Comparison of ENCODE assay signal across 9 mouse cellular contexts in the genomic region with DNA sequence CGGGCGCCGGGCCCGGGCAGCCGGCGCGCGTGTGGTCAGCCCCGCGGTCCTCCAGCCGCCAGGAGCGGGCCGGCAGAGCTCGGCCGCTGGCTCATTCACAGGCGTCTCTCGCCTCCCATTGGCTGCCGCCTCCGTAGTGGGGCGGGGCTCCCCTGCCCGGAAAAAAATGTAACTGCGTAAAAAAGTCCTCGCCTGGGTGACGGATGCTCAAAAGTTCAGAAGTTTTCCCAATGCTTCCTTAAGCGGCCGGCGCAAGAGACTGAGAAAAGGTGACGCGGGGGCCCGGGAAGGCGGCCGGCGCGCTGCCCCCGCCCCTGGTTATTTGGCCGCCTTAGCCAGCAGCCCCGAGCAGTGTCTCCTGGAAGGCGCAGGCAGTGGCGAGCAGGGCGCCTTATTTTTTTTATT. TPM values are rescaled to one million over a fixed set of nuclear protein-coding genes. Genes with fewer than 3 reads are reported as not detected.
DNase-seq lines count a peak whose midpoint lies in the region; ATAC-seq and TF ChIP-seq lines count a peak whose summit lies in the region.
"Had no signal": no experiment of that assay in that cellular context is flagged by ENCODE, and none has a peak within 500 bp of the region (broad histone marks: within the 10 kb centered on the region; RNA-seq: fewer than 3 reads in every experiment).

A gene (plus strand): TSS at position 206 of the 405 bp plus-strand sequence.

- peak within 1 kb of the TSS; percentile 49 for H3K9ac ChIP-seq in intestine, embryonic 14.5 days (ENCODE audit: low read length)
- H3K9ac ChIP-seq in limb, embryonic 14.5 days (ENCODE audit: low read depth, low read length, severe bottlenecking): peak within 1 kb of the TSS; percentile 94
- H3K9ac ChIP-seq in midbrain, embryonic 14.5 days (replicated peaks; ENCODE audit: low read length): peak within 1 kb of the TSS; percentile 49; the same call in 1 of the 2 replicates

- peak; percentile 66 for ATAC-seq in frontal cortex, adult (ENCODE audit: low TSS enrichment)
- ATAC-seq in intestine, embryonic 14.5 days (replicated peaks; ENCODE audit: low FRiP score, low TSS enrichment, low read depth): peak; percentile 81
- ATAC-seq in limb, embryonic 14.5 days (ENCODE audit: low FRiP score, low read depth): peak; percentile 88
- peak; percentile 77 for ATAC-seq in midbrain, embryonic 14.5 days (ENCODE audit: low FRiP score, low TSS enrichment)

- peak within 1 kb of the TSS; percentile 94 for H3K4me2 ChIP-seq in intestine, embryonic 14.5 days (ENCODE audit: low read length)
- peak within 1 kb of the TSS; percentile 80 for H3K4me2 ChIP-seq in limb, embryonic 14.5 days (replicated peaks; ENCODE audit: low read depth, low read length, severe bottlenecking)
- H3K4me2 ChIP-seq in midbrain, embryonic 14.5 days (ENCODE audit: low read length): peak within 1 kb of the TSS; percentile 70

- peaks cover 11% of the 10 kb centered on the region for H3K4me1 ChIP-seq in intestine, embryonic 14.5 days (replicated peaks; ENCODE audit: control insufficient read depth, insufficient read depth, low read length)
- H3K4me1 ChIP-seq in limb, embryonic 14.5 days (ENCODE audit: control insufficient read depth, insufficient read depth, low read length): peaks cover 21% of the 10 kb centered on the region
- H3K4me1 ChIP-seq in midbrain, embryonic 14.5 days (ENCODE audit: control insufficient read depth, insufficient read depth, low read length): peaks cover 10% of the 10 kb centered on the region

- peak within 1 kb of the TSS; percentile 22; the same call in 1 of the 2 replicates for H3K27ac ChIP-seq in intestine, embryonic 14.5 days (ENCODE audit: low read depth)
- H3K27ac ChIP-seq in limb, embryonic 14.5 days (replicated peaks; ENCODE audit: low read depth, low read length): peak within 1 kb of the TSS; percentile 98
- peak within 1 kb of the TSS; percentile 57 for H3K27ac ChIP-seq in midbrain, embryonic 14.5 days (replicated peaks; ENCODE audit: low read depth, low read length)

- no peaks in the 10 kb centered on the region for H3K9me3 ChIP-seq in intestine, embryonic 14.5 days (ENCODE audit: control insufficient read depth, low read length)
- no peaks in the 10 kb centered on the region for H3K9me3 ChIP-seq in limb, embryonic 14.5 days (ENCODE audit: control insufficient read depth, low read length)
- H3K9me3 ChIP-seq in midbrain, embryonic 14.5 days (ENCODE audit: control insufficient read depth, low read length): no peaks in the 10 kb centered on the region

- under 1% methylated on average over 40 of the region's 40 CpGs for WGBS in intestine, embryonic 14.5 days
- WGBS in limb, embryonic 14.5 days: 0% methylated on average over 28 of the region's 40 CpGs
- WGBS in midbrain, embryonic 14.5 days: under 1% methylated on average over 40 of the region's 40 CpGs

- no peak for DNase-seq in frontal cortex, postnatal 25 days (ENCODE audit: low spot score in 2 of 2)
- DNase-seq in embryo, embryonic 10 days (ENCODE audit: low spot score): peak; percentile 87
- peak; percentile 87 for DNase-seq in gastrocnemius, postnatal 25 days
- DNase-seq in intestine, embryonic 14.5 days (ENCODE audit: low spot score): peak; percentile 89
- DNase-seq in limb, embryonic 14.5 days (ENCODE audit: low spot score): peak; percentile 90
- DNase-seq in midbrain, embryonic 14.5 days: peak; percentile 80
- DNase-seq in testis, postnatal 10 days (ENCODE audit: low spot score): peak; percentile 81

- peaks cover 97% of the 10 kb centered on the region for H3K27me3 ChIP-seq in intestine, embryonic 14.5 days (replicated peaks; ENCODE audit: control insufficient read depth, insufficient read depth, low read length)
- peaks cover 74% of the 10 kb centered on the region for H3K27me3 ChIP-seq in limb, embryonic 14.5 days (ENCODE audit: control insufficient read depth, insufficient read depth, low read length)
- peaks cover 86% of the 10 kb centered on the region for H3K27me3 ChIP-seq in midbrain, embryonic 14.5 days (ENCODE audit: control insufficient read depth, insufficient read depth, low read length)

- TF ChIP-seq POLR2A in limb, embryonic 14.5 days (IDR thresholded peaks at IDR 0.05; ENCODE audit: borderline replicate concordance, extremely low read depth, insufficient read depth, insufficient read length): peak; percentile 60; the same call in 1 of the 2 replicates

- no peaks in the 10 kb centered on the region for H3K36me3 ChIP-seq in intestine, embryonic 14.5 days (ENCODE audit: control insufficient read depth, insufficient read depth, low read length)
- peaks cover 23% of the 10 kb centered on the region for H3K36me3 ChIP-seq in limb, embryonic 14.5 days (ENCODE audit: control insufficient read depth, insufficient read depth, low read length)
- H3K36me3 ChIP-seq in midbrain, embryonic 14.5 days (ENCODE audit: control insufficient read depth, insufficient read depth, low read length): no peaks in the 10 kb centered on the region
- H3K36me3 ChIP-seq: G1E had no signal

- H3K4me3 ChIP-seq in intestine, embryonic 14.5 days (ENCODE audit: low read depth, low read length): peak within 1 kb of the TSS; percentile 51
- peak within 1 kb of the TSS; percentile 69 for H3K4me3 ChIP-seq in limb, embryonic 14.5 days (replicated peaks; ENCODE audit: low read length)
- H3K4me3 ChIP-seq in midbrain, embryonic 14.5 days (replicated peaks; ENCODE audit: low read depth, low read length): peak within 1 kb of the TSS; percentile 38

RNA-seq across cellular contexts. Expression of the gene that starts here (rescaled TPM):
- total RNA-seq in gastrocnemius, postnatal 25 days (2021): 1 to 10 TPM in 1 of 2 experiments, under 1 TPM in 1; 0.84 to 1.3 TPM
- polyA plus RNA-seq in intestine, embryonic 14.5 days (2014; fragmentation: Nextera tagmentation; extraction: Ambion mirVana): 0.17 and 0.18 TPM in 2 replicates
- polyA plus RNA-seq in limb, embryonic 14.5 days (2012; rRNA removed): 15.1 and 23.1 TPM in 2 replicates
- 8.5 and 10.3 TPM in 2 replicates for polyA plus RNA-seq in limb, embryonic 14.5 days (2014; fragmentation: Nextera tagmentation; extraction: Ambion mirVana)
- 0.72 and 1.7 TPM in 2 replicates for polyA plus RNA-seq in midbrain, embryonic 14.5 days (2014; fragmentation: Nextera tagmentation; extraction: Ambion mirVana)
- polyA plus RNA-seq: G1E had no signal

Comparison
In these comparisons a context has a peak if more than half of its experiments do, and no peak if none do; other contexts are left out.
1. Peak in DNase-seq, ATAC-seq, H3K4me3 ChIP-seq, H3K27ac ChIP-seq, H3K9ac ChIP-seq and H3K4me2 ChIP-seq in intestine, embryonic 14.5 days; RNA of the gene not detected or under 1 TPM.
2. DNase-seq: peak in embryo, embryonic 10 days (single experiment), gastrocnemius, postnatal 25 days (single experiment), limb, embryonic 14.5 days (single experiment), midbrain, embryonic 14.5 days (single experiment) and testis, postnatal 10 days (single experiment); none in frontal cortex, postnatal 25 days (0 of 2).
3. H3K27ac ChIP-seq: peak in every context shown above with its lines; median percentile 98 in limb, embryonic 14.5 days; 57 in midbrain, embryonic 14.5 days; 22 in intestine, embryonic 14.5 days.
4. Peak in every context shown above with its lines, with median percentiles within 50 percentile points of each other: ATAC-seq, H3K4me2 ChIP-seq, H3K4me3 ChIP-seq and H3K9ac ChIP-seq.